Mouse (Mus musculus) limb, embryonic 15.5 days (tissue): ENCODE measurements around the gene Stab2. TPM values are rescaled to one million over a fixed set of nuclear protein-coding genes. Genes with fewer than 3 reads are reported as not detected.

Source experiments
- ATAC-seq: fragments of 200-750 bp; cut with Nextera tagmentation; 2 replicates; pipeline ENCODE4 v1.8.0; 2017; ENCODE audit warnings: low read depth, moderate TSS enrichment; ENCODE audit not compliant: insufficient number of reproducible peaks, low FRiP score, low TSS enrichment
- H3K27ac ChIP-seq: fragments of 300-500 bp; sonication (generic); 2 replicates; pipeline ENCODE4 v1.5.1; 2015; ENCODE audit warnings: moderate library complexity, mild to moderate bottlenecking, inconsistent platforms
- H3K27me3 ChIP-seq: fragments of 300-500 bp; sonication (generic); 2 replicates; pipeline ENCODE4 v1.6.1; 2015; ENCODE audit warnings: inconsistent platforms
- H3K36me3 ChIP-seq: fragments of 300-500 bp; sonication (generic); 2 replicates; pipeline ENCODE4 v1.6.1; 2015; ENCODE audit warnings: inconsistent platforms
- H3K4me1 ChIP-seq: fragments of 300-500 bp; sonication (generic); 2 replicates; pipeline ENCODE4 v1.6.1; 2015; ENCODE audit warnings: inconsistent platforms
- H3K4me2 ChIP-seq: fragments of 300-500 bp; sonication (generic); 2 replicates; pipeline ENCODE4 v1.6.1; 2015; ENCODE audit warnings: mild to moderate bottlenecking, inconsistent platforms
- H3K4me3 ChIP-seq: fragments of 300-500 bp; sonication (generic); 2 replicates; pipeline ENCODE4 v1.5.1; 2015; ENCODE audit warnings: mild to moderate bottlenecking, inconsistent platforms
- H3K9ac ChIP-seq: fragments of 300-500 bp; sonication (generic); 2 replicates; pipeline ENCODE4 v1.6.1; 2015; ENCODE audit warnings: inconsistent platforms
- H3K9me3 ChIP-seq: fragments of 300-500 bp; sonication (generic); 2 replicates; pipeline ENCODE4 v1.6.1; 2016; ENCODE audit warnings: inconsistent platforms
- WGBS: fragments of 180-500 bp; shearing (Covaris S2); methylation state at CpG from one replicate; pipeline ENCODE4 v1.1.7; 2015; 5-methylcytosine and 5-hydroxymethylcytosine counted together
- polyA plus RNA-seq: library from polyadenylated mRNA; unstranded; fragments of >200 nt; fragmentation: Nextera tagmentation; extraction: Ambion mirVana; gene quantifications from 2 replicates; pipeline ENCODE4 v1.2.1, GENCODE M21; 2015

The Stab2 gene
- polyA plus RNA-seq, 1 experiment from 2014 or later, result 0.23 TPM

GRCm38 (mm10) chr10:86819649-86820165 is 188.1 kb downstream of the Stab2 start:
- 40% methylated on average over 8 of the region's 8 CpGs for WGBS
- ATAC-seq, result peak; percentile 42; the same call in 1 of the 2 replicates
- Histone ChIP-seq H3K36me3 (no peaks in the 10 kb centered on the region; the same call in 1 of the 2 replicates), H3K27ac (peak overlapping the region; percentile 51), H3K9ac (no peak overlapping the region), H3K4me3 (no peak overlapping the region), H3K9me3 (no peaks in the 10 kb centered on the region), H3K27me3 (no peaks in the 10 kb centered on the region), H3K4me2 (no peak overlapping the region), H3K4me1 (peaks cover 11% of the 10 kb centered on the region)

GRCm38 (mm10) chr10:86815133-86815532 is 192.7 kb downstream of the Stab2 start:
- ATAC-seq, result no peak
- H3K4me3 ChIP-seq, result no peak overlapping the region
- peaks cover 10% of the 10 kb centered on the region for H3K4me1 ChIP-seq
- no peak overlapping the region for H3K27ac ChIP-seq
- WGBS, result 74% methylated on average over 7 of the region's 7 CpGs
- peaks cover 2% of the 10 kb centered on the region; the same call in 1 of the 2 replicates for H3K36me3 ChIP-seq
- no peaks in the 10 kb centered on the region for H3K9me3 ChIP-seq
- H3K27me3 ChIP-seq, result 0 out of 2 replicates have a peak, but pooled peaks cover 3% of the 10 kb centered on the region
- H3K9ac ChIP-seq, result no peak overlapping the region
- H3K4me2 ChIP-seq, result no peak overlapping the region

- H3K4me1 ChIP-seq, result peaks cover 4% of the 10 kb centered on the region
- 60% methylated on average over 19 of the region's 19 CpGs for WGBS
- no peak overlapping the region for H3K4me2 ChIP-seq
- no peak overlapping the region for H3K27ac ChIP-seq
- H3K4me3 ChIP-seq, result no peak overlapping the region
- H3K9me3 ChIP-seq, result no peaks in the 10 kb centered on the region
- no peak for ATAC-seq
- H3K27me3 ChIP-seq, result 0 out of 2 replicates have a peak, but pooled peaks cover 3% of the 10 kb centered on the region
- no peak overlapping the region for H3K9ac ChIP-seq
- H3K36me3 ChIP-seq, result peaks cover 2% of the 10 kb centered on the region; the same call in 1 of the 2 replicates
Measured at GRCm38 (mm10) chr10:86814292-86815131, 193.3 kb downstream of the Stab2 start.

- Histone ChIP-seq H3K4me1 (peaks cover 3% of the 10 kb centered on the region; the same call in 1 of the 2 replicates), H3K9ac (no peak overlapping the region), H3K4me3 (no peak overlapping the region), H3K9me3 (no peaks in the 10 kb centered on the region), H3K27me3 (0 out of 2 replicates have a peak, but pooled peaks cover 3% of the 10 kb centered on the region), H3K36me3 (peaks cover 2% of the 10 kb centered on the region; the same call in 1 of the 2 replicates), H3K4me2 (no peak overlapping the region), H3K27ac (no peak overlapping the region)
- 92% methylated on average over 5 of the region's 5 CpGs for WGBS
- no peak for ATAC-seq
Measured at GRCm38 (mm10) chr10:86810612-86811011, 197.2 kb downstream of the Stab2 start.

GRCm38 (mm10) chr10:86810000-86810399 is 197.8 kb downstream of the Stab2 start:
- 0 out of 2 replicates have a peak, but pooled peaks cover 3% of the 10 kb centered on the region for H3K27me3 ChIP-seq
- H3K4me2 ChIP-seq, result no peak overlapping the region
- no peak overlapping the region for H3K4me3 ChIP-seq
- peaks cover 3% of the 10 kb centered on the region; the same call in 1 of the 2 replicates for H3K4me1 ChIP-seq
- no peak overlapping the region for H3K27ac ChIP-seq
- peaks cover 2% of the 10 kb centered on the region; the same call in 1 of the 2 replicates for H3K36me3 ChIP-seq
- H3K9ac ChIP-seq, result no peak overlapping the region
- ATAC-seq, result no peak
- H3K9me3 ChIP-seq, result no peaks in the 10 kb centered on the region
- 76% methylated on average over 9 of the region's 9 CpGs for WGBS

GRCm38 (mm10) chr10:86808013-86808758 is 199.6 kb downstream of the Stab2 start:
- no peak overlapping the region for H3K4me3 ChIP-seq
- WGBS, result 71% methylated on average over 15 of the region's 15 CpGs
- H3K9ac ChIP-seq, result no peak overlapping the region
- H3K9me3 ChIP-seq, result no peaks in the 10 kb centered on the region
- no peak for ATAC-seq
- H3K27ac ChIP-seq, result no peak overlapping the region
- no peak overlapping the region for H3K4me2 ChIP-seq
- peaks cover 2% of the 10 kb centered on the region; the same call in 1 of the 2 replicates for H3K36me3 ChIP-seq
- H3K4me1 ChIP-seq, result peaks cover 3% of the 10 kb centered on the region; the same call in 1 of the 2 replicates
- H3K27me3 ChIP-seq, result 0 out of 2 replicates have a peak, but pooled peaks cover 3% of the 10 kb centered on the region

GRCm38 (mm10) chr10:86807362-86807761 is 200.5 kb downstream of the Stab2 start:
- Histone ChIP-seq H3K4me3 (no peak overlapping the region), H3K27ac (no peak overlapping the region), H3K9me3 (no peaks in the 10 kb centered on the region), H3K4me2 (no peak overlapping the region), H3K36me3 (peaks cover 2% of the 10 kb centered on the region; the same call in 1 of the 2 replicates), H3K4me1 (peaks cover 3% of the 10 kb centered on the region; the same call in 1 of the 2 replicates), H3K9ac (no peak overlapping the region), H3K27me3 (0 out of 2 replicates have a peak, but pooled peaks cover 2% of the 10 kb centered on the region)
- ATAC-seq, result no peak
- 94% methylated on average over 1 of the region's 1 CpGs for WGBS

GRCm38 (mm10) chr10:86796073-86796741 is 211.6 kb downstream of the Stab2 start:
- Histone ChIP-seq H3K4me3 (no peak overlapping the region), H3K27ac (no peak overlapping the region), H3K4me1 (0 out of 2 replicates have a peak, but pooled peaks cover 7% of the 10 kb centered on the region), H3K36me3 (no peaks in the 10 kb centered on the region), H3K27me3 (no peaks in the 10 kb centered on the region), H3K4me2 (no peak overlapping the region), H3K9ac (no peak overlapping the region), H3K9me3 (no peaks in the 10 kb centered on the region)
- no peak for ATAC-seq
- 91% methylated on average over 5 of the region's 5 CpGs for WGBS

GRCm38 (mm10) chr10:86794794-86795535 is 212.9 kb downstream of the Stab2 start:
- 0 out of 2 replicates have a peak, but pooled peaks cover 7% of the 10 kb centered on the region for H3K4me1 ChIP-seq
- H3K27ac ChIP-seq, result no peak overlapping the region
- H3K4me3 ChIP-seq, result no peak overlapping the region
- no peaks in the 10 kb centered on the region for H3K36me3 ChIP-seq
- no peak overlapping the region for H3K4me2 ChIP-seq
- no peaks in the 10 kb centered on the region for H3K27me3 ChIP-seq
- WGBS, result 92% methylated on average over 9 of the region's 9 CpGs
- ATAC-seq, result no peak
- H3K9ac ChIP-seq, result no peak overlapping the region
- no peaks in the 10 kb centered on the region for H3K9me3 ChIP-seq

- WGBS, result 87% methylated on average over 4 of the region's 4 CpGs
- Histone ChIP-seq H3K4me2 (no peak overlapping the region), H3K36me3 (no peaks in the 10 kb centered on the region), H3K9me3 (no peaks in the 10 kb centered on the region), H3K27ac (no peak overlapping the region), H3K4me1 (0 out of 2 replicates have a peak, but pooled peaks cover 7% of the 10 kb centered on the region), H3K9ac (no peak overlapping the region), H3K27me3 (no peaks in the 10 kb centered on the region), H3K4me3 (no peak overlapping the region)
- ATAC-seq, result no peak
Measured at GRCm38 (mm10) chr10:86794196-86794595, 213.6 kb downstream of the Stab2 start.
